Mouse (Mus musculus) kidney, adult 2 months (tissue): ENCODE data around the gene Calm1. TPM values are rescaled to one million over a fixed set of nuclear protein-coding genes. Genes with fewer than 3 reads are reported as not detected.

Source experiments
- DNase-seq: peaks from one replicate; pipeline ENCODE4 v3.0.0; 2021
- H3K27ac ChIP-seq: fragments of 200-500 bp; 2 replicates; pipeline ENCODE4 v1.5.1; 2012; ENCODE audit warnings: low read depth, low read length, control low read depth, inconsistent platforms; ENCODE audit not compliant: insufficient read depth
- H3K27me3 ChIP-seq: fragments of 200-500 bp; replicated peaks from 2 replicates; pipeline ENCODE4 v1.6.1; 2012; ENCODE audit warnings: mild to moderate bottlenecking, moderate library complexity, low read length, inconsistent platforms; ENCODE audit not compliant: control insufficient read depth, insufficient read depth
- H3K36me3 ChIP-seq: fragments of 200-500 bp; 2 replicates; pipeline ENCODE4 v1.6.1; 2012; ENCODE audit warnings: mild to moderate bottlenecking, moderate library complexity, low read length, inconsistent platforms; ENCODE audit not compliant: control insufficient read depth, insufficient read depth
- H3K4me1 ChIP-seq: fragments of 200-500 bp; 2 replicates; pipeline ENCODE4 v1.6.1; 2011; ENCODE audit warnings: low read length; ENCODE audit not compliant: control insufficient read depth, insufficient read depth
- H3K4me3 ChIP-seq: fragments of 200-500 bp; 2 replicates; pipeline ENCODE4 v1.5.1; 2011; ENCODE audit warnings: mild to moderate bottlenecking, low read depth, low read length, control low read depth; ENCODE audit not compliant: insufficient read depth
- CTCF ChIP-seq: fragments of 200-500 bp; conservative IDR thresholded peaks from 2 replicates; pipeline ENCODE4 v1.5.1; 2011; ENCODE audit warnings: low read depth, mild to moderate bottlenecking, control low read depth, low read length, moderate library complexity, mixed read lengths; ENCODE audit not compliant: insufficient read depth, insufficient read length
- POLR2A ChIP-seq: fragments of 200-500 bp; IDR thresholded peaks from one replicate; pipeline ENCODE4 v1.6.1; 2011; ENCODE audit warnings: low read depth, low read length, control low read depth
- WGBS: fragments of 180-500 bp; shearing (Covaris S2); methylation state at CpG from one replicate; pipeline ENCODE4 v1.1.7; 2018; 5-methylcytosine and 5-hydroxymethylcytosine counted together
- polyA plus RNA-seq: library from polyadenylated mRNA; depleted of rRNA; stranded (reverse); fragments of >200 nt; gene quantifications from 2 replicates; pipeline ENCODE4 v1.2.3, GENCODE M21; 2012

The Calm1 gene
- polyA plus RNA-seq, 1 experiment, result 133 TPM

DNA sequence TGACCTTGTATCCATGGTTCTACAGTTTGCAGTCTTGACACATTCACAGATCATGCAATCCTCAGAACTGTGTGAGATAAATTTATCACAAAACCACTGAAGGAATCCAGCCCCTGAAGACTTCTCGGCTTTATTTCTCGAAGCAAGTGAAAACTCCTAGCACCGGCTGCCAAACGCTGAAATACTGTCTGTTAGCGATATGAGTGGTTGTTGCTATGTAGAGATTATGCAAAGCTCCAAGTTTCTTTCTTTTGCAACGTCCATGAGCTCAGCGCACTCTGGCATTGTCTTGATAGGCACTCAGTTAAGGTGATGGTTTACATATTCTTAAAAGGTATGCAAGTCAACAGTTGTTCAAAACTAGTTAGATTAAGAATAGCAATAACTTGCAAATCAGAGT, 13.3 kb upstream of the Calm1 start:
- 66% methylated on average over 7 of the region's 7 CpGs for WGBS
- H3K27me3 ChIP-seq, result no peaks in the 10 kb centered on the region
- peaks cover 3% of the 10 kb centered on the region; the same call in 1 of the 2 replicates for H3K4me1 ChIP-seq
- DNase-seq, result no peak
- no peak overlapping the region for H3K4me3 ChIP-seq
- no peak overlapping the region for H3K27ac ChIP-seq
- TF ChIP-seq CTCF (no peak), POLR2A (no peak)
- H3K36me3 ChIP-seq, result no peaks in the 10 kb centered on the region

DNA sequence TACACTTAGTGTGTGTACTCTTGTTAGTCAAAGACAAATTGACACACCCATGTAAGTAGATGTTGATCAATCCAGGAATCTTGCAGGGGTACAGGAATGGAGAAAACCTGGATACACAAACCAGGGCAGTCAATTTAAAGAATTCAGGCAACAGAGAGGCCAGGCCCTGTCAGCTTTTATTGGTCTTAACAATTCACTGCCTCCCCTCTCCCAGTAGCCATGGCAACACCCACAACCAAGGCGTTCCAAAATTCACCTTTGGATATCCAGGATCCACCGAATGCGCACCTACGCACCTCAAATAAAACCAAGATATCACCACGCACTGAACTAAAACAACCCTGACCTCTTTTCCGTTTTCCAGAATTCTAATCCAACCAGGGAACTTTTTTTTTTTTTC, 12.9 kb upstream of the Calm1 start:
- TF ChIP-seq POLR2A (no peak), CTCF (no peak)
- Histone ChIP-seq H3K27me3 (no peaks in the 10 kb centered on the region), H3K27ac (peak overlapping the region; percentile 98), H3K4me3 (peak overlapping the region; percentile 89), H3K36me3 (no peaks in the 10 kb centered on the region), H3K4me1 (peaks cover 3% of the 10 kb centered on the region; the same call in 1 of the 2 replicates)
- peak; percentile 57 for DNase-seq
- WGBS, result 3% methylated on average over 6 of the region's 6 CpGs

DNA sequence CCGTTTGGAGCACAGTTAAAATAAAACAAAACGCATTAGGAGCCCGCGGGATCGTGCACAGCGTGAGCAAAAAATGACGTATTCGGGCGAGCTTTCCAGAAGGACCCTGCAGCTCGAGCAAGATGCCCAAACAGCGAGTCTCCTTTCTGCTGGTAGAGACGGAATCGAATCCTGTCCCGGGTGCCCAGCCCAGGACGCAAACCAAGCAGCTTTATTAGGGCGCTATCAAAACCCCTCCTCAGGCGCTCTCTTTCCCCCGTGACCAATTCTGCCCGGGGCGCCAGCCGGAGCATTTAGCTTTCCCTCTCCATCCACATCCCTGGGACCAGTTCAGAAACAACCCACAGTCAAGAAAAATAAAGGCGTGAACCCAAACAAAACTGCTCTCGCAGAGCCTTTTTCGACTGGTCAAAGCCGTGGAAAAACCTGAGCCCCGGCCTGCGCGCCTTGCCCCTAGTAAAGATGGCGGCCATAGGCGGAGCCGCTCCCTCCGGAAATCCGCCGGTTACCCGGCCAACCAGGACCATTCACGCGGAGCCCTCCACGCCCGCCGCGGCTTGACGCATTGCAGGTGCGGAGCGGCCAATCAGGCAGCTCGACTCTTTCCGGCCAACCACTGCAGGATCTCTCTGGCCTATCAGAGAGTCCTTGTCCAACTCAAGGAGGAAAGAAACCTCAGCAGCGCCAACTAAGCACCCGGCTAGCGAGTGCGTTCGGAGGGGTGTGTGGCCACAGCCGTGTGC, 12.1 kb upstream of the Calm1 start:
- no peaks in the 10 kb centered on the region for H3K27me3 ChIP-seq
- under 1% methylated on average over 52 of the region's 52 CpGs for WGBS
- no peak for TF ChIP-seq CTCF
- peak; percentile 67 for TF ChIP-seq POLR2A
- H3K4me3 ChIP-seq, result peak overlapping the region; percentile 89
- DNase-seq, result peak; percentile 100
- H3K4me1 ChIP-seq, result peaks cover 3% of the 10 kb centered on the region; the same call in 1 of the 2 replicates
- H3K36me3 ChIP-seq, result no peaks in the 10 kb centered on the region
- H3K27ac ChIP-seq, result peak overlapping the region; percentile 98

DNA sequence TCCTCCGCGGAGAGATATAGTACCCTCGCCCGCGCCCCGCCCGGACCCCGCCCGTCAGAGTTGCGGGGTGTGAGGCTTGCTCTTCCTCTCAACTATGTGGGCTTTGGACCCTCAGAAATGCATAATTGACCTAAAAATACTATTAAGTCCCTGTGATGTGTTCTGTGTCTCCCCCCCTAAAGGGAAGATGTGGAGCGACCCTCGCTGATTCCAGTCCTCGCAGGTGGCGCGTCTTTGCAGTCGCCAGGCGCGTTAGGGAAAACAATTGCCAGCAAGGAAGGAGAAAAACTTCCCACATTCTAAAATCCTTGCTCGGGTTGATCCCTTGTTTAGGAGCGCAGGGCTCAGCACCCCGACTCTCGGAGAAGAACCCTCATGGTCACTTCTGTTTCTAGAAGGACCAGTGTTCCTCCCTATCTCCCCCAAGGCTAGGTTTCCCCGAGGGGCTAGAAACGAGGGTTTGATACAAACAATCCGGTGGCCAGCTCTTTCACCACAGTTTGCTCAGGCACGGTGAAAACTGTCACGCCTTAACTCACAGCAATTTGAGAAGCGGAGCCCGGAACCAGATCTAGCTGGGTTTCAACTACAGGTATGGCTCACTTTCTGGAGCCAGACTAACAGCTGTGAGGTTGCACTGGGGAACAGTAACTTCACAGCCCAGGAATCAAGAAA, 11.3 kb upstream of the Calm1 start:
- no peaks in the 10 kb centered on the region for H3K27me3 ChIP-seq
- peak overlapping the region; percentile 53 for H3K4me3 ChIP-seq
- TF ChIP-seq CTCF, result no peak
- TF ChIP-seq POLR2A, result no peak
- peak overlapping the region; percentile 61 for H3K27ac ChIP-seq
- WGBS, result under 1% methylated on average over 29 of the region's 29 CpGs
- peaks cover 3% of the 10 kb centered on the region; the same call in 1 of the 2 replicates for H3K4me1 ChIP-seq
- H3K36me3 ChIP-seq, result no peaks in the 10 kb centered on the region
- DNase-seq, result peak; percentile 72

DNA sequence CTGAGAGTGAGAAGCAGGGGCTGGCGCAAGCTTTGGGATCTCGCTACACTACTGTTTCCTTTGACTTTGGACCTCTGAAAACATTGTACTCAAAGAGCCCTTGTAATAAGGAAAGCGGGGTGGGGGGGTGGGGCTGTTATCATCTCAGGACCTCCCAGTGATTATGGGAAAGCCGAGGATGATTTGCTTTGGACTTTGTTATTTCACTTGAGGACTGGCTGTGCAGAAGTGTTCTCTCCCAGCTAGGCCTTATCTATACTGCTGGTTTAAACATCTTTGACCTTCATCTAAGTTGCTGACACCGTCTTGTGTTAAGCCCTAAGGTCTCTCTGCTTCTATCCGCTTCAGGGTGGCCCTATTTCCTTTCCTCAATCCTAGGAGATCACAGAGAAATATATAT, 8.4 kb upstream of the Calm1 start:
- Histone ChIP-seq H3K27me3 (no peaks in the 10 kb centered on the region), H3K36me3 (no peaks in the 10 kb centered on the region), H3K4me1 (peaks cover 3% of the 10 kb centered on the region; the same call in 1 of the 2 replicates), H3K27ac (no peak overlapping the region), H3K4me3 (no peak overlapping the region)
- no peak for DNase-seq
- TF ChIP-seq POLR2A (no peak), CTCF (no peak)
- 93% methylated on average over 6 of the region's 6 CpGs for WGBS

DNA sequence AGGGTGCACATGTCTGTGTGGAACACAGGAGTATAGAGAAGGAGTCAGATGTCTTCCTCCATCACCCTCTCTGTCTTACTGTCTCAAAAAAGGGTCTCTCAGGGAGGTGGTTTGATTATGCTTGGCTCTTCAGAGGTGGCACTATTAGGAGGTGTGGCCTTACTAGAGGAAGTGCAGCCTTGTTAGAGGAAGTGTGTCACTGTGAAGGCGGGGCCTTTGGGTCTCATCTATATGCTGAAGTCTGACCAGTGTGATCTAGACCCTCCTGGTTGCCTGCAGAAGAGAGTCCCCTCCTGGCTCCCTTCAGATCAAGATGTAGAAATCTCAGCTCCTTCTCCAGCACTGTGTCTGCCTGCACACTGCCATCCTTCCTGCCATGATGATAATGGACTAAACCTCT, 5.1 kb upstream of the Calm1 start:
- no peak overlapping the region for H3K4me3 ChIP-seq
- WGBS, result 88% methylated on average over 1 of the region's 1 CpGs
- no peaks in the 10 kb centered on the region for H3K36me3 ChIP-seq
- DNase-seq, result no peak
- no peaks in the 10 kb centered on the region for H3K27me3 ChIP-seq
- TF ChIP-seq CTCF (no peak), POLR2A (no peak)
- no peak overlapping the region for H3K27ac ChIP-seq
- no peaks in the 10 kb centered on the region for H3K4me1 ChIP-seq

DNA sequence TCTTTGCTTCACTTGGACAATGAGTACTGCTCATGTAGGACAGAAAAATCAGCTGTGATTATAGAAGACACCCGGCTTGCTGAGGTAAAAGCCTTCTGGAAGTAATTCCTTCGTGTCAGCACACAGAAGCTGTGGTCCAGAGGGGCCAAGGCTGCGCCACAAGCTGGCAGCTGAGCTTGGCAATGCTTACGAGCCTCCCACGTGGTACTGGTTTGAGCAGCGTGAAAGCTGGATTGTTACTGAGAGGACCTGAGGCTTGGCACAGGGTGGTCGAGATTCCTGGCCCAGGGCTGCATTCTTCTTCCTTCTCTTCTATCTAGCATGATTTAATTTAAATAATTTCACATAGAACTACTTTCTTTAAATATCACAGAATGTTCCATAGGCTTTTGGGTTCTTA, 2.4 kb upstream of the Calm1 start:
- WGBS, result 70% methylated on average over 7 of the region's 7 CpGs
- Histone ChIP-seq H3K4me3 (no peak overlapping the region), H3K27me3 (no peaks in the 10 kb centered on the region), H3K27ac (no peak overlapping the region), H3K4me1 (0 out of 2 replicates have a peak, but pooled peaks cover 3% of the 10 kb centered on the region), H3K36me3 (no peaks in the 10 kb centered on the region)
- TF ChIP-seq CTCF (no peak), POLR2A (no peak)
- no peak for DNase-seq
